Mouse (Mus musculus) testis, adult 10 weeks (tissue): ENCODE results near the gene Selenbp2. TPM values are rescaled to one million over a fixed set of nuclear protein-coding genes. Genes with fewer than 3 reads are reported as not detected.

Experiments used
- polyA plus RNA-seq: library from polyadenylated mRNA; stranded (reverse); fragments of 350-450 nt; fragmentation: Illumina TruSeq; extraction: RNeasy Lipid Tissue Mini Kit (QIAGEN cat#74804); gene quantifications from one replicate; pipeline ENCODE4 v1.2.3, GENCODE M21; 2014; ENCODE audit warnings: low read depth, low replicate concordance

Selenbp2 gene
- not detected for polyA plus RNA-seq

DNA sequence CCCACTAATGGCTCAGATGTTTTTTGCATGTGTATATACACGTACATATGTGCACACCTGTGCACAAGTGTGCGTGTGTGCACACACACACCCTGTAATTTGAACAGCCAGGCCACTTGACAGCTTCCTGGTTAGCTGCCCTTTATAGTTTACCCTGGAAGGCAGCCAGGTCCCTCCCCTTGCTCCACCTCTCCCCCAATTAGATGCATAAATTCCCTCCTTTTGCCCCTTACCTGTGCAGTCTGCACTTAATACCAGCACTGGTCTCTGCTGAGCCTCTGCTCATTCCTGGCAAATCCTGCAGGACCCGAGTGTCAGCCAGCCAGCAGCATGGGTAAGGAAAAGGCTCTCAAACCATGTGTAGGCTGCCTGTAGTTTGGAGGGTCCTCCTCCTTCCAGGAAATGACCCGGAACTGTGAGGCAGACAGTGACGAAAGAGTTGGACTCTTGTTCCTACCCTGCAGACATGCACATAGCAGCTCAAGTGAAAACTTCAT is at the start of gene Selenbp2:
Gene Selenbp2, plus strand, starts transcription at position 228 of the 497 bp plus-strand sequence.

DNA sequence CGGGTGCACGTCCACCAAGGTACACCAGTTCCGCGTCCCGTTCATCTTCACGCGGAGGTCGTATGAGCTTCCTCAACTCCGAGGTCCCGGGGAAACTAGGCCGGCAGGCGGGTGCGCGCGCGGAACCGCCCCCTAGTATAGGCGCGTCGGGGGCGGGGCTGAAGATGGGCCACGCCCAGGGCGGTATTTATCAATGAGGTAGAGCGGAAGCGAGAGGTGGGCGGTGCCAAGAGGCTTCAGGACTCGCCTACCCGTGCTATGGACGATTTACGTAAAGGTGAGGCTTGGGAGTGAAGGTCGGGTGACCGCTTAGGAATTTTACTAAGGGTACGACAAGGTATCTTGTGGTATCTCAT is 34.6 kb upstream of the Selenbp2 start, which contains the start of gene Tuft1:
Gene Tuft1, minus strand, starts transcription at position 133 of the 356 bp plus-strand sequence.

Other genes with a start within 250 kb of the Selenbp2 start
- gene Oaz3, start 249.6 kb upstream of the Selenbp2 start, polyA plus RNA-seq = 1,974 TPM
- gene Celf3, start 215.3 kb upstream of the Selenbp2 start, polyA plus RNA-seq = 5.2 TPM
- gene Riiad1, start 213.2 kb upstream of the Selenbp2 start, polyA plus RNA-seq = 300 TPM
- 76.0 TPM for gene Snx27, start 110.8 kb upstream of the Selenbp2 start, polyA plus RNA-seq
- not detected for gene Gm10972, start 50.4 kb upstream of the Selenbp2 start, polyA plus RNA-seq
- gene Tuft1, start 34.7 kb upstream of the Selenbp2 start, polyA plus RNA-seq = 7.3 TPM
- 8.2 TPM for gene Cgn, start 92.9 kb downstream of the Selenbp2 start, polyA plus RNA-seq
- gene Pogz, start 144.0 kb downstream of the Selenbp2 start, polyA plus RNA-seq = 13.1 TPM
- gene Psmb4, start 193.4 kb downstream of the Selenbp2 start, polyA plus RNA-seq = 52.5 TPM
- 2.2 TPM for gene Selenbp1, start 239.5 kb downstream of the Selenbp2 start, polyA plus RNA-seq